Mouse (Mus musculus): ENCODE data around the gene Cacna1f. TPM values are rescaled to one million over a fixed set of nuclear protein-coding genes. Genes with fewer than 3 reads are reported as not detected.
A peak's percentile ranks its signal among the peaks of the same experiment; 100 is the strongest.

The Cacna1f gene
- total and polyA plus RNA-seq, 3 experiments = 0.21 TPM; not detected in 2

DNA sequence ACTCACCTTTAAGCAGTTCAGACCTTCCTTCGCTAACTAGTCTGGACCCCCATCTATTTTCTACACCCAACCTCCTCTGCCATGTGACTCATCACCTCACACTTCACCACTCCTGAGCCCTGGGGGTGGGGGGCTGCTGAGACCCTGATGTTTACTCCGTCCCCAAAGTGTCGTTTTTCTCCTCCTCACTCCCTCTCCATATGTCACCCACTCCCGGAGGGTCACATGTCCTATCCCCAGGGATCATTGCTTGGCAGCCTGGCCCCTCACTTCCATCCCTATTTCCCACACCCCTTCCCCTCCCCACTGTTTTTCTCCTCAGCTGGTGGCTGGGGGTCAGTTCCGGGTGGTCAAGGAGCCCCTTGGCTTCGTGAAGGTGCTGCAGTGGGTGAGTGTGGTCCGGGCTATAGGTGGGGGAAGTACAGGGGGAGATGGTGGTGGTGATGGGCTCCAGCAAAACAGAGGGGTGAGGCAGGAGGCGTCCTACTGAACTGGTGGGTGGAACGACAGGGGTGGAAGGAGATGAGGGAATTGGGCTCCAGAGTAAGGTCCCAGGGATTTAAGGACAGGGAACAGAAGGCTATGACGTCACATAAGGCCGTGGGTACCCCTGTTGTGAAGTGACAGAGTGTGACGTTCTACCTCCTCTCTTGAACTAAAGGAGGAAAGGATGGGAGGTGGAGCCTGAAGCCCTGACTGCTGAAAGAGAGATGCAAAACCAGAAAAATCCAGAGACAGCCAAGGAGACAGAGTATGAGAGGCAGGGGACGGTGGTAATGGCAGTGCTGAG is 32.8 kb downstream of the Cacna1f start:
- no peaks in the 10 kb centered on the region for H3K36me3 ChIP-seq (replicated peaks in 1 of 2; ENCODE audit: control insufficient read depth in 1 of 2, insufficient read depth in 1 of 2, low read length in 1 of 2)
- H3K27ac ChIP-seq (ENCODE audit: insufficient read depth, low read depth) = no peak overlapping the region
- H3K4me3 ChIP-seq (replicated peaks in 1 of 3; ENCODE audit: low read depth in 2 of 3, low read length in 2 of 3, poor library complexity in 1 of 3) = no peak overlapping the region
- no peaks in the 10 kb centered on the region for H3K79me2 ChIP-seq (replicated peaks; ENCODE audit: control insufficient read depth, extremely low read depth, insufficient read depth, poor library complexity, severe bottlenecking)
- TF ChIP-seq TBP (conservative IDR thresholded peaks at IDR 0.05; ENCODE audit: low read depth, low read length) = no peak
- no peak for TF ChIP-seq CHD2 (IDR thresholded peaks at IDR 0.05; ENCODE audit: low read length)
- no peak for TF ChIP-seq USF2 (conservative IDR thresholded peaks at IDR 0.05; ENCODE audit: low read depth, low read length)
- no peak for TF ChIP-seq KAT2A (IDR thresholded peaks at IDR 0.05; ENCODE audit: insufficient replicate concordance, low read length)
- peaks cover 13% of the 10 kb centered on the region for H3K27me3 ChIP-seq (replicated peaks)
- no peaks in the 10 kb centered on the region for H3K9me3 ChIP-seq (replicated peaks; ENCODE audit: low read length)
- no peak overlapping the region for H3K4me2 ChIP-seq (ENCODE audit: insufficient read depth, low read depth, poor library complexity, severe bottlenecking)
- dilution Hi-C loops (cut with MboI; ENCODE audit: extremely low pct_ligation_motif_present, extremely low pct_unique_long_range_greater_than_20kb, low sequenced_read_pairs) = no loop called here
- peaks cover 0 to 4% of the 10 kb centered on the region in 2 experiments; a peak in 1 of 4 replicates for H3K4me1 ChIP-seq (ENCODE audit: control insufficient read depth in 1 of 2, insufficient read depth in 2 of 2)
- in situ Hi-C loops (cut with MboI; ENCODE audit: low pct_ligation_motif_present, low pct_unique_long_range_greater_than_20kb, low sequenced_read_pairs) = no loop called here
- DNase-seq (ENCODE audit: extremely low read depth) = no peak
- no peak overlapping the region for H3K9ac ChIP-seq (ENCODE audit: insufficient read depth, low read depth)

- dilution Hi-C loops (cut with MboI; ENCODE audit: extremely low pct_ligation_motif_present, extremely low pct_unique_long_range_greater_than_20kb, low sequenced_read_pairs) = no loop called here
- Histone ChIP-seq H3K4me2 (ENCODE audit: insufficient read depth, low read depth, poor library complexity, severe bottlenecking) (no peak overlapping the region), H3K9me3 (replicated peaks; ENCODE audit: low read length) (no peaks in the 10 kb centered on the region), H3K4me1 (ENCODE audit: control insufficient read depth in 1 of 2, insufficient read depth in 2 of 2) (peaks cover 3 to 4% of the 10 kb centered on the region in 2 experiments; a peak in 2 of 4 replicates), H3K79me2 (replicated peaks; ENCODE audit: control insufficient read depth, extremely low read depth, insufficient read depth, poor library complexity, severe bottlenecking) (no peaks in the 10 kb centered on the region), H3K27me3 (replicated peaks) (peaks cover 13% of the 10 kb centered on the region), H3K4me3 (replicated peaks in 1 of 3; ENCODE audit: low read depth in 2 of 3, low read length in 2 of 3, poor library complexity in 1 of 3) (no peak overlapping the region), H3K36me3 (replicated peaks in 1 of 2; ENCODE audit: control insufficient read depth in 1 of 2, insufficient read depth in 1 of 2, low read length in 1 of 2) (no peaks in the 10 kb centered on the region), H3K9ac (ENCODE audit: insufficient read depth, low read depth) (no peak overlapping the region), H3K27ac (ENCODE audit: insufficient read depth, low read depth) (no peak overlapping the region)
- DNase-seq (ENCODE audit: extremely low read depth) = no peak
- in situ Hi-C loops (cut with MboI; ENCODE audit: low pct_ligation_motif_present, low pct_unique_long_range_greater_than_20kb, low sequenced_read_pairs) = no loop called here
- TF ChIP-seq ZKSCAN1 (IDR thresholded peaks at IDR 0.05; ENCODE audit: borderline replicate concordance, low read depth, low read length) (no peak), NELFE (IDR thresholded peaks at IDR 0.05; ENCODE audit: low read depth, low read length) (no peak), PAX5 (IDR thresholded peaks at IDR 0.05; ENCODE audit: low read length) (no peak), NRF1 (IDR thresholded peaks at IDR 0.05; ENCODE audit: low read depth, low read length) (no peak), ZC3H11A (IDR thresholded peaks at IDR 0.05; ENCODE audit: low read depth, low read length) (no peak)
Measured at GRCm38 (mm10) chrX:7640785-7641184, 33.9 kb downstream of the Cacna1f start.

DNA sequence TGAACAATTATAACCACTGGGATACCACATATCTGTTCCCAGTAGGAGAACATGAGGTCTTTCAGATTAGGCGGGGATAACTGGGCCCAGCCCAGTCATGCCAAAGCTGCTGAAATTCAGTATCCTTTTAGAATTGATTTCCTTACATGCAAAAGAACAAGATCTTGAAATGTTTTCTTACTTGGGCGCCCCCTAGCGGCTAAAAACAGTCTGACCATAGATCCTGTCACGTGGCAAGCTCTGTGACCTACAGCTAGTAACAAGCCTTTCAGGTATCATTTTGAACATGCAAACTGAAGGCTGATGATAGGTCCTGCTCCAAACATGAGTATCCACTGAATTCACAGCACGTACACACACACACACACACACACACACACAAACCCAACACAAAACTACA is 38.5 kb downstream of the Cacna1f start:
- Histone ChIP-seq H3K4me3 (replicated peaks in 1 of 3; ENCODE audit: low read depth in 2 of 3, low read length in 2 of 3, poor library complexity in 1 of 3) (no peak overlapping the region), H3K4me2 (ENCODE audit: insufficient read depth, low read depth, poor library complexity, severe bottlenecking) (no peak overlapping the region), H3K36me3 (replicated peaks in 1 of 2; ENCODE audit: control insufficient read depth in 1 of 2, insufficient read depth in 1 of 2, low read length in 1 of 2) (no peaks in the 10 kb centered on the region), H3K4me1 (ENCODE audit: control insufficient read depth in 1 of 2, insufficient read depth in 2 of 2) (peaks cover 3 to 7% of the 10 kb centered on the region in 2 experiments; a peak in 3 of 4 replicates), H3K27ac (ENCODE audit: insufficient read depth, low read depth) (no peak overlapping the region), H3K27me3 (replicated peaks) (peaks cover 8% of the 10 kb centered on the region), H3K9ac (ENCODE audit: insufficient read depth, low read depth) (no peak overlapping the region), H3K9me3 (replicated peaks; ENCODE audit: low read length) (no peaks in the 10 kb centered on the region), H3K79me2 (replicated peaks; ENCODE audit: control insufficient read depth, extremely low read depth, insufficient read depth, poor library complexity, severe bottlenecking) (no peaks in the 10 kb centered on the region)
- peak; percentile 85 for DNase-seq (ENCODE audit: extremely low read depth)
- dilution Hi-C loops (cut with MboI; ENCODE audit: extremely low pct_ligation_motif_present, extremely low pct_unique_long_range_greater_than_20kb, low sequenced_read_pairs) = no loop called here
- in situ Hi-C loops (cut with MboI; ENCODE audit: low pct_ligation_motif_present, low pct_unique_long_range_greater_than_20kb, low sequenced_read_pairs) = no loop called here
- TF ChIP-seq RAD21 (IDR thresholded peaks at IDR 0.05; ENCODE audit: low read depth, low read length) (peak; percentile 54), CTCF (conservative IDR thresholded peaks at IDR 0.05 in 1 of 2, IDR thresholded peaks at IDR 0.05 in 1 of 2; ENCODE audit: low read depth in 2 of 2, low read length in 2 of 2) (peak in 1 of 2 experiments; percentile 69; a peak in 2 of 4 replicates), BHLHE40 (IDR thresholded peaks at IDR 0.05; ENCODE audit: low read depth, low read length) (peak; percentile 88), NELFE (IDR thresholded peaks at IDR 0.05; ENCODE audit: low read depth, low read length) (no peak), SMC3 (IDR thresholded peaks at IDR 0.05; ENCODE audit: low read depth, low read length) (peak; percentile 61), SIN3A (IDR thresholded peaks at IDR 0.05; ENCODE audit: low read length) (no peak), PAX5 (IDR thresholded peaks at IDR 0.05; ENCODE audit: low read length) (no peak), ETS1 (conservative IDR thresholded peaks at IDR 0.05; ENCODE audit: low read depth, low read length) (no peak), UBTF (IDR thresholded peaks at IDR 0.05; ENCODE audit: low read depth, low read length) (no peak), ZNF384 (IDR thresholded peaks at IDR 0.05; ENCODE audit: low read depth, low read length) (no peak), JUN (IDR thresholded peaks at IDR 0.05; ENCODE audit: insufficient read depth, low read depth, low read length) (no peak), KAT2A (IDR thresholded peaks at IDR 0.05; ENCODE audit: insufficient replicate concordance, low read length) (no peak), USF2 (conservative IDR thresholded peaks at IDR 0.05; ENCODE audit: low read depth, low read length) (peak; percentile 83), POLR2A (IDR thresholded peaks at IDR 0.05; ENCODE audit: low read depth, low read length) (no peak), TBP (conservative IDR thresholded peaks at IDR 0.05; ENCODE audit: low read depth, low read length) (no peak), ZKSCAN1 (IDR thresholded peaks at IDR 0.05; ENCODE audit: borderline replicate concordance, low read depth, low read length) (no peak), E2F4 (IDR thresholded peaks at IDR 0.05; ENCODE audit: insufficient replicate concordance, low read depth, low read length) (no peak), RCOR1 (conservative IDR thresholded peaks at IDR 0.05; ENCODE audit: low read depth, low read length) (no peak), ZMIZ1 (IDR thresholded peaks at IDR 0.05; ENCODE audit: low read depth, low read length) (no peak), CHD1 (IDR thresholded peaks at IDR 0.05; ENCODE audit: low read depth, low read length) (no peak), HCFC1 (IDR thresholded peaks at IDR 0.05; ENCODE audit: low read depth, low read length) (no peak)
